Mouse (Mus musculus) heart, postnatal 14 days (tissue): ENCODE results near the gene Dph1. TPM values are rescaled to one million over a fixed set of nuclear protein-coding genes. Genes with fewer than 3 reads are reported as not detected.

Experiments used
- DNase-seq, 2 experiments: peaks; one replicate each; pipeline ENCODE4 v3.0.0; 2021 to 2022
- intact Hi-C: fragments of 180-260 bp; cut with DNase I; formaldehyde crosslinking; loops from one replicate; pipeline ENCODE4 v1.15.1; 2025
- long read RNA-seq, 2 experiments: library from polyadenylated mRNA; stranded (forward); transcript quantifications; one replicate each; pipeline ENCODE4 v2.0.0; 2021
- total RNA-seq, 2 experiments: library from RNA; stranded (reverse); gene quantifications; 2 replicates each; pipeline ENCODE4 v1.2.3; 2021

Gene Dph1
- 1 to 10 TPM; 9.9 TPM for total RNA-seq
- long read RNA-seq, experiment 1, transcript Dph1-201 (13 exons, 2,139 nt), result major isoform, 13 of 17 reads
- long read RNA-seq, experiment 1, partial matches to known transcripts, result 3 of 17 reads
- long read RNA-seq, experiment 1, other reads (novel, unspliced or antisense), result 1 of 17 reads
- long read RNA-seq, experiment 2, transcript Dph1-201 (13 exons, 2,139 nt), result major isoform, 14 of 19 reads
- long read RNA-seq, experiment 2, partial matches to known transcripts, result 2 of 19 reads
- long read RNA-seq, experiment 2, other reads (novel, unspliced or antisense), result 3 of 19 reads

GRCm38 (mm10) chr11:75190905-75191441 is at the start of gene Dph1:
Gene Dph1 (minus strand): TSS chr11:75191241.
- intact Hi-C loops, result loop anchor here (5.0 kb wide), 1 partner anchor 206 kb away; no protein-coding TSS in a partner anchor
- no peak for DNase-seq

- intact Hi-C loops, result no loop called here
Measured at GRCm38 (mm10) chr11:75240158-75240934, 49.3 kb upstream of the Dph1 start.

GRCm38 (mm10) chr11:75234745-75235144 is 43.7 kb upstream of the Dph1 start:
- no peak for DNase-seq
- intact Hi-C loops, result no loop called here

More at GRCm38 (mm10) chr11:75240158-75240934, 49.3 kb upstream of the Dph1 start:
- peak; percentile 62 to 75 for DNase-seq

- DNase-seq, result no peak
- intact Hi-C loops, result loop anchor here (2.0 kb wide), 1 partner anchor 40 kb away; the partner anchor contains the start of gene Rtn4rl1
Measured at GRCm38 (mm10) chr11:75232434-75232833, 41.4 kb upstream of the Dph1 start.

GRCm38 (mm10) chr11:75231756-75232155 is 40.7 kb upstream of the Dph1 start:
- intact Hi-C loops, result loop anchor here (2.0 kb wide), 1 partner anchor 39 kb away; the partner anchor contains the start of gene Rtn4rl1

GRCm38 (mm10) chr11:75230272-75230760 is 39.3 kb upstream of the Dph1 start:
- intact Hi-C loops, result no loop called here
- DNase-seq, result no peak

More at GRCm38 (mm10) chr11:75231756-75232155, 40.7 kb upstream of the Dph1 start:
- DNase-seq, result peak; percentile 70 to 78

- DNase-seq, result no peak
- intact Hi-C loops, result no loop called here
Measured at GRCm38 (mm10) chr11:75229289-75229688, 38.2 kb upstream of the Dph1 start.

GRCm38 (mm10) chr11:75227632-75228031 is 36.6 kb upstream of the Dph1 start:
- no peak for DNase-seq
- intact Hi-C loops, result no loop called here

GRCm38 (mm10) chr11:75224835-75225234 is 33.8 kb upstream of the Dph1 start:
- intact Hi-C loops, result no loop called here
- no peak for DNase-seq

GRCm38 (mm10) chr11:75224062-75224461 is 33.0 kb upstream of the Dph1 start:
- no peak for DNase-seq
- intact Hi-C loops, result no loop called here

GRCm38 (mm10) chr11:75220517-75221145 is 29.6 kb upstream of the Dph1 start:
- DNase-seq, result no peak
- intact Hi-C loops, result no loop called here

- intact Hi-C loops, result no loop called here
Measured at GRCm38 (mm10) chr11:75220115-75220514, 29.1 kb upstream of the Dph1 start.

GRCm38 (mm10) chr11:75214081-75214950 is 23.3 kb upstream of the Dph1 start:
- intact Hi-C loops, result no loop called here
- DNase-seq, result no peak

More at GRCm38 (mm10) chr11:75220115-75220514, 29.1 kb upstream of the Dph1 start:
- DNase-seq, result peak; percentile 58 to 69

GRCm38 (mm10) chr11:75213372-75214080 is 22.5 kb upstream of the Dph1 start:
- DNase-seq, result peak; percentile 40 to 57
- intact Hi-C loops, result no loop called here

GRCm38 (mm10) chr11:75212876-75213275 is 21.8 kb upstream of the Dph1 start:
- DNase-seq, result peak in 1 of 2 experiments; percentile 28
- intact Hi-C loops, result no loop called here

GRCm38 (mm10) chr11:75212031-75212667 is 21.1 kb upstream of the Dph1 start:
- DNase-seq, result peak; percentile 51 to 62
- intact Hi-C loops, result no loop called here

- DNase-seq, result no peak
- intact Hi-C loops, result no loop called here
Measured at GRCm38 (mm10) chr11:75210755-75211154, 19.7 kb upstream of the Dph1 start.

GRCm38 (mm10) chr11:75210093-75210492 is 19.1 kb upstream of the Dph1 start:
- no peak for DNase-seq
- intact Hi-C loops, result no loop called here
